Mouse (Mus musculus) liver, postnatal 0 days (tissue): Measurements from ENCODE around the gene Rab31. TPM values are rescaled to one million over a fixed set of nuclear protein-coding genes. Genes with fewer than 3 reads are reported as not detected.

Experiments used
- ATAC-seq: fragments of 200-750 bp; cut with Nextera tagmentation; 2 replicates; pipeline ENCODE4 v1.8.0; 2017; ENCODE audit warnings: mild to moderate bottlenecking, moderate library complexity
- DNase-seq: peaks from one replicate; pipeline ENCODE4 v3.0.0-alpha.2; 2016
- H3K27ac ChIP-seq: fragments of 300-500 bp; sonication (generic); 2 replicates; pipeline ENCODE4 v1.5.1; 2014; ENCODE audit warnings: antibody characterized with exemption, moderate library complexity, mild to moderate bottlenecking, low read depth
- H3K27me3 ChIP-seq: fragments of 300-500 bp; sonication (generic); 2 replicates; pipeline ENCODE4 v1.6.1; 2014; ENCODE audit warnings: low read length, control low read depth, mixed read lengths; ENCODE audit not compliant: insufficient read depth
- H3K36me3 ChIP-seq: fragments of 300-500 bp; sonication (generic); replicated peaks from 2 replicates; pipeline ENCODE4 v1.6.1; 2014; ENCODE audit warnings: mild to moderate bottlenecking, control low read depth, low read length, moderate library complexity, mixed read lengths; ENCODE audit not compliant: insufficient read depth
- H3K4me1 ChIP-seq: fragments of 300-500 bp; sonication (generic); 2 replicates; pipeline ENCODE4 v1.6.1; 2014; ENCODE audit warnings: antibody characterized with exemption, mild to moderate bottlenecking, control low read depth; ENCODE audit not compliant: insufficient read depth
- H3K4me2 ChIP-seq: fragments of 300-500 bp; sonication (generic); 2 replicates; pipeline ENCODE4 v1.6.1; 2014; ENCODE audit warnings: low read depth, mild to moderate bottlenecking, low read length, moderate library complexity, mixed read lengths
- H3K4me3 ChIP-seq: fragments of 300-500 bp; sonication (generic); 2 replicates; pipeline ENCODE4 v1.5.1; 2014; ENCODE audit warnings: low read depth, low read length
- H3K9ac ChIP-seq: fragments of 300-500 bp; sonication (generic); replicated peaks from 2 replicates; pipeline ENCODE4 v1.6.1; 2014; ENCODE audit warnings: mild to moderate bottlenecking, moderate library complexity
- H3K9me3 ChIP-seq: fragments of 300-500 bp; sonication (generic); 2 replicates; pipeline ENCODE4 v1.6.1; 2016; ENCODE audit warnings: mild to moderate bottlenecking, control low read depth, low read length, mixed read lengths
- CTCF ChIP-seq: sonication (generic); IDR thresholded peaks from 2 replicates; pipeline ENCODE4 v1.5.1; 2016; ENCODE audit warnings: antibody characterized with exemption, low read depth
- EP300 ChIP-seq: IDR thresholded peaks from 2 replicates; pipeline ENCODE4 v1.6.1; 2016; ENCODE audit warnings: antibody characterized with exemption, low read depth, mild to moderate bottlenecking
- whole genome bisulfite sequencing: fragments of 180-500 bp; shearing (Covaris S2); extraction: QIAGEN DNeasy Blood & Tissue Kit; methylation state at CpG from one replicate; pipeline ENCODE4 v1.1.7; 2014; ENCODE audit not compliant: insufficient replicate concordance; 5-methylcytosine and 5-hydroxymethylcytosine counted together
- polyA plus RNA-seq: library from polyadenylated mRNA; unstranded; fragments of >200 nt; fragmentation: Nextera tagmentation; extraction: Ambion mirVana; gene quantifications from 2 replicates; pipeline ENCODE4 v1.2.1, GENCODE M21; 2015

Gene Rab31
- polyA plus RNA-seq, 1 experiment from 2014 or later, result 7.2 TPM

DNA sequence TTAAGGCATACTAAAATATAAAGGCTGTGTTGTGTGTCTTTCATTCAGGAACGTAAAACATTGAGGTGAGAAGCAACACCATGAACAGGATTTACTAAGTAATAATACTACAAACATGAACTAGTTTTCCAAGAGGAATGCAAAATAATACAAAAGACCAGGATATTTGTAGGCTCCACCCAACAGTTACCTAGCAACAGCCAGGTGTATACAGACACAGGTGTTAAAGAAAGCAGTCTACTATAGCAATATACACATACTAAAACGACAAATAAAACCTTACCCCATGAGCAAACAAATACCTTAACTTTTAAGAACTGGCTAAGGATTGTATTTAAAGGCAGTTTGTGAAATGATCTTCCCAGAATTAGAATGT, 164.3 kb downstream of the Rab31 start:
- peak overlapping the region; percentile 52 for H3K4me2 ChIP-seq
- no peaks in the 10 kb centered on the region for H3K27me3 ChIP-seq
- H3K9me3 ChIP-seq, result no peaks in the 10 kb centered on the region
- no peak for DNase-seq
- ATAC-seq, result no peak
- H3K27ac ChIP-seq, result peak overlapping the region; percentile 62; the same call in 1 of the 2 replicates
- H3K4me3 ChIP-seq, result no peak overlapping the region
- no peaks in the 10 kb centered on the region; the same call in 1 of the 2 replicates for H3K36me3 ChIP-seq
- WGBS, result 67% methylated on average over 2 of the region's 2 CpGs
- TF ChIP-seq EP300 (no peak), CTCF (no peak)
- no peak overlapping the region for H3K9ac ChIP-seq
- H3K4me1 ChIP-seq, result peaks cover 71% of the 10 kb centered on the region

DNA sequence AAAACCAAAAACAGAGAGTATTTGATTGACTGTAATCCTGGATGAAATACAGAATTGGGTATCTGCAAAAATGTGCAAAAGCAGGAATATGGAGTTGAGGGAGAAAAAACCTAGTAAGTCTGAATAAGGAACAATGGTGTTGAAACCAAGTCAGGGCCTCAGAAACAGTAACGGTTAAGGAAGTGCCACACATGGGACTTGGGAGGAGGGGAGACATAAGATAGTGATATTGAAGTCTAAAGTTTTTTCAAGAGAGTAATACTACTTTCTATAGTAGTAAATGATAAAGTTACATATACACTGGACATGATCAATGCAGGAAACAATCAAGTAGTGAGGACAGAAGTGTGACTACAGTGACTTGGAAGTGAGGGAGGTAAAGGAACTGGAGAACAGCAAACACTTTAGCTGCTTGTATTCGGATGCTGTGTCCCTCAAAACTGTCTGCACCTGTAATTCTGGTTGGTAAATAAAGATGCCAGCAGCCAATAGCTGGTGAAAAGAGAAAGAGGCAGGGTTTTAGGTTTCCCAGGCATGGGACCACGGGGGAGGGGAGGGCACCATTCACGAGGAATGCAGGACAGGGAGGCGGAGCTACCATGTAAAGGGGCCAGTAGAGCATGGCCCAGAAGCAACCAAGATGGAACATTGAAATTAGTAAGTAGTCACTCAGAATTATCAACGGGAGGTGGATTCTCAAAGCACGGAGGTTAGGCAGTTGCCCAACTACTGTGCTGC, 164.8 kb downstream of the Rab31 start:
- peak overlapping the region; percentile 21; the same call in 1 of the 2 replicates for H3K9ac ChIP-seq
- TF ChIP-seq CTCF, result no peak
- TF ChIP-seq EP300, result no peak
- ATAC-seq (no peak), DNase-seq (no peak)
- H3K27me3 ChIP-seq, result no peaks in the 10 kb centered on the region
- no peaks in the 10 kb centered on the region for H3K9me3 ChIP-seq
- no peaks in the 10 kb centered on the region; the same call in 1 of the 2 replicates for H3K36me3 ChIP-seq
- no peak overlapping the region for H3K4me3 ChIP-seq
- H3K4me1 ChIP-seq, result peaks cover 71% of the 10 kb centered on the region
- 33% methylated on average over 7 of the region's 7 CpGs for WGBS
- peak overlapping the region; percentile 52 for H3K4me2 ChIP-seq
- peak overlapping the region; percentile 62 for H3K27ac ChIP-seq

DNA sequence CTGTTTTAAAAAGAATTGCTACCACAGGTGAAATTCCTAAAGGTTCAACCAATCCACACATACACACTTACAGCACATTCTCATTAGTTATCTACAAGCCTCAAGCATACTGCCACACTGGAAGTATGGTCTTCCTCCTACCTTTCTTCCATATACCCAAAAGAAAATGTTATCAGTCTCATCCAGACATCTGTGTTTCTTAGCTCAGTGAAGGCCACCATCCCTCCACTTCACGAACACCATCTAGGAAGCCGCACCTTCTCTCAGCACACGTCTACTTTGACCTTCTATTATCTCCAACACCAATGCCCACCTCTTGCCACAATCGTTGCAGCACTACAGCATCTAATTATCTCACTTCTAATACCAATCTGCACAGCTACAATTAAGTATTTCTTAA, 166.5 kb downstream of the Rab31 start:
- peak; percentile 77 for ATAC-seq
- 38% methylated on average over 4 of the region's 4 CpGs for WGBS
- H3K36me3 ChIP-seq, result no peaks in the 10 kb centered on the region; the same call in 1 of the 2 replicates

DNA sequence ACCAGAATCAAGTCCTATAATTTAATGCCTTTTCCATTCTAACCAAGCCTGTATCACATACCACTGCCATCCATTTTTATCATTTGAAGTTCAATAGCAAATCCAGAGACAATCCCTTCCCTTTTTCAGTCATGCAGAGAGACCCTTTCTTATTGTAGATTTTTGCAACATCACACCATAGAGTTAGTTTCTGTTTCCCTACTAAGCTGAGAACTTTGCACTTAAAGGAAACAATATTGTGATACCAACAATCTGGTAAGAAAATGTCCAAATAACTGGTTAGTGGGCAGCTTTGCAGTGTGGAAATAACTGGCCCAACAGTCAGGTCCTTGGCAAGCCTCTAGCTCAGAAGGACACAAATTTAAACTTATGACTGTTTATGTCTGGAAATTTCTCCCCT, 167.7 kb downstream of the Rab31 start:
- TF ChIP-seq CTCF (no peak), EP300 (no peak)
- Histone ChIP-seq H3K4me2 (0 out of 2 replicates have a peak overlapping the region, but pooled peaks have one; percentile 11), H3K4me1 (peaks cover 71% of the 10 kb centered on the region), H3K36me3 (no peaks in the 10 kb centered on the region; the same call in 1 of the 2 replicates), H3K9me3 (no peaks in the 10 kb centered on the region), H3K4me3 (no peak overlapping the region), H3K27ac (peak overlapping the region; percentile 26; the same call in 1 of the 2 replicates), H3K27me3 (no peaks in the 10 kb centered on the region), H3K9ac (no peak overlapping the region)
- DNase-seq, result no peak
- no peak for ATAC-seq

More for the DNA sequence above, 166.5 kb downstream of the Rab31 start:
- TF ChIP-seq EP300, result peak; percentile 83
- no peak for TF ChIP-seq CTCF
- Histone ChIP-seq H3K9me3 (no peaks in the 10 kb centered on the region), H3K27ac (peak overlapping the region; percentile 5; the same call in 1 of the 2 replicates), H3K9ac (peak overlapping the region; percentile 32), H3K27me3 (no peaks in the 10 kb centered on the region), H3K4me1 (peaks cover 73% of the 10 kb centered on the region), H3K4me2 (peak overlapping the region; percentile 53), H3K4me3 (no peak overlapping the region)
- DNase-seq, result no peak

DNA sequence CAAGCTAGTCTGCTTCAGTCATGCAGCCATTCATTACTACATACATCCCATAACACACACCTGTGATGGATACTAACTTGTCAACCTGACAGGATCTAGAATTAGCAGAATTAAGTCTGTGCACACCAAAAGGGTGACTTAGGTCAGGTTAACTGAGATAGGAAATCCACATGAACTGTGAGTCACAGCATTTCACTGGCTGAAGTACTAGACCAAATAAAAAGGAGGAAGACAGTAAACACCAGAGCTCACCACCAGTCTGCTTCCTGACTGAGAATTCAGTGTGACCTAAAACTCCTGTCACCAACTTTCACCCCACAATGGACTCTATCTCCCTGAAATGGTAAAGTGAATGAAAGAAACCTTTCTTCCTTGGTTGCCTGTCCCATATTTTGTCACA, 168.2 kb downstream of the Rab31 start:
- Histone ChIP-seq H3K9me3 (no peaks in the 10 kb centered on the region), H3K4me3 (no peak overlapping the region), H3K9ac (no peak overlapping the region), H3K4me2 (peak overlapping the region; percentile 29; the same call in 1 of the 2 replicates), H3K36me3 (no peaks in the 10 kb centered on the region; the same call in 1 of the 2 replicates), H3K4me1 (peaks cover 66% of the 10 kb centered on the region), H3K27me3 (no peaks in the 10 kb centered on the region), H3K27ac (0 out of 2 replicates have a peak overlapping the region, but pooled peaks have one; percentile 3)
- TF ChIP-seq EP300 (no peak), CTCF (no peak)
- ATAC-seq (no peak), DNase-seq (no peak)

Other genes starting within 250 kb of the Rab31 start
- gene Tmem232, start 232.0 kb downstream of the Rab31 start, polyA plus RNA-seq, result not detected in 2 replicates
- 84.0 and 93.8 TPM in 2 replicates for gene Vapa, start 159.2 kb downstream of the Rab31 start, polyA plus RNA-seq
- gene Txndc2, start 130.6 kb downstream of the Rab31 start, polyA plus RNA-seq, result not detected in 2 replicates
- 8.0 TPM in 2 replicates for gene Ppp4r1, start 9.8 kb upstream of the Rab31 start, polyA plus RNA-seq
- gene Ralbp1, start 113.0 kb upstream of the Rab31 start, polyA plus RNA-seq, result 29.5 TPM in 2 replicates
- 16.8 and 19.4 TPM in 2 replicates for gene Twsg1, start 178.5 kb upstream of the Rab31 start, polyA plus RNA-seq